Comparison of ENCODE assay signal across 30 mouse cellular contexts in the genomic region with DNA sequence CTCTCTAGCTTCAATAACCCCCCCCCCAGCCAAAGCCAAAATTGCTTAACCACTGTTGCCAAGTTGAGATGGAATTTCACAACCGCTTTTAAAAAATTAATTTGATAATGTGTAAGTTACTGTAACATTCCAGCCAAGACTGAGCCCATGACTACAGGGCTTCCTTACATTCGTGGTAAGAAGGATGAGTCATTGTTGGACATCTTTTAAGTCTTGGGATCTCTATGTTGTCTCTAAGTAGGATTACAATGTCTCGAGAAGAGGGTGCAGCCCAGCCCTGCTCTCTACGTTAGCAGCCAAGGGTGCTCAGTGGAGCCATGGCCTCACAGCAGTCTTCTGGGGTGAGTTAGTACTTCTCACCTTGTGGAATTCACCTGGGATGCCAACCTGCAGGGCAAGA.
DNase-seq lines count a peak whose midpoint lies in the region; ATAC-seq and TF ChIP-seq lines count a peak whose summit lies in the region.
"Had no signal": no experiment of that assay in that cellular context is flagged by ENCODE, and none has a peak within 500 bp of the region (broad histone marks: within the 10 kb centered on the region; RNA-seq: fewer than 3 reads in every experiment).

No protein-coding gene starts in this region.

- no peaks in the 10 kb centered on the region for H3K79me2 ChIP-seq in C2C12 (ENCODE audit: control insufficient read depth, insufficient read depth)

- H3K9ac ChIP-seq in kidney, embryonic 16.5 days (replicated peaks; ENCODE audit: low read length), result no peak overlapping the region
- H3K9ac ChIP-seq: forebrain, embryonic 15.5 days; heart, embryonic 13.5 days; hindbrain, embryonic 14.5 days; limb, embryonic 15.5 days; liver, embryonic 13.5 days; lung, embryonic 15.5 days; midbrain, embryonic 12.5 days had no signal

- 66% methylated on average over 4 of the region's 4 CpGs for WGBS in lung, adult 2 months
- 87% methylated on average over 4 of the region's 4 CpGs for WGBS in kidney, embryonic 16.5 days

- H3ac ChIP-seq in C2C12 (ENCODE audit: control insufficient read depth, insufficient read length, low read depth), result no peak overlapping the region

- no peak overlapping the region for H3K4me2 ChIP-seq in kidney, embryonic 16.5 days (replicated peaks; ENCODE audit: low read depth, low read length)
- H3K4me2 ChIP-seq: forebrain, embryonic 15.5 days; heart, embryonic 13.5 days; hindbrain, embryonic 14.5 days; limb, embryonic 15.5 days; liver, embryonic 13.5 days; lung, embryonic 15.5 days; midbrain, embryonic 12.5 days had no signal

- TF ChIP-seq POLR2A in lung, adult 2 months (IDR thresholded peaks at IDR 0.05; ENCODE audit: borderline replicate concordance, extremely low read depth, low read depth, low read length), result no peak

- no peak for ATAC-seq in kidney, embryonic 16.5 days (ENCODE audit: low FRiP score, low TSS enrichment)
- ATAC-seq: activated CD4-positive, CD25-positive, alpha-beta regulatory T cell, adult 4 months; forebrain, embryonic 15.5 days; intestine, postnatal 0 days had no signal

- H3K27me3 ChIP-seq in C2C12 (ENCODE audit: control insufficient read depth, insufficient read depth, insufficient read length), result no peaks in the 10 kb centered on the region
- no peaks in the 10 kb centered on the region for H3K27me3 ChIP-seq in kidney, embryonic 16.5 days (ENCODE audit: insufficient read depth, low read length)
- H3K27me3 ChIP-seq: forebrain, embryonic 15.5 days; heart, embryonic 13.5 days; limb, embryonic 15.5 days; liver, embryonic 13.5 days; lung, embryonic 15.5 days; megakaryocyte, embryonic 14.5 days; midbrain, embryonic 12.5 days had no signal

- H3K79me3 ChIP-seq in C2C12 (ENCODE audit: low read depth), result no peaks in the 10 kb centered on the region

- H3K4me3 ChIP-seq in C2C12 (ENCODE audit: insufficient read depth, poor library complexity, severe bottlenecking), result no peak overlapping the region
- H3K4me3 ChIP-seq in lung, adult 2 months (replicated peaks; ENCODE audit: extremely low read depth, low read depth, low read length), result no peak overlapping the region
- H3K4me3 ChIP-seq in kidney, embryonic 16.5 days (ENCODE audit: low read length), result no peak overlapping the region
- H3K4me3 ChIP-seq: forebrain, embryonic 10.5 days; forebrain, embryonic 15.5 days; gastrocnemius, adult 2 months; heart, adult 2 months; heart, embryonic 13.5 days; left cerebral cortex, adult 2 months; limb, embryonic 15.5 days; liver, embryonic 13.5 days; lung, embryonic 15.5 days; megakaryocyte, embryonic 14.5 days; midbrain, embryonic 12.5 days had no signal

- peak; percentile 13 for DNase-seq in 3134 (ENCODE audit: extremely low read depth, insufficient read length, low spot score)
- DNase-seq in lung, adult 2 months, result peak; percentile 27
- peak; percentile 25 for DNase-seq in lung, postnatal 25 days (ENCODE audit: low spot score)
- no peak for DNase-seq in B cell, adult 2 months
- DNase-seq in cerebellum, adult 11-12 months, result no peak
- DNase-seq: adrenal gland, adult 2 months; cerebellum, adult 2 months; cerebellum, postnatal 14 days; gastrocnemius, adult 2 months; gastrocnemius, postnatal 36 days; heart, adult 2 months; heart, postnatal 10 days; kidney, adult 9 months; kidney, postnatal 14 days; layer of hippocampus, adult 9-11 months; left cerebral cortex, postnatal 4 days; liver, embryonic 13.5 days had no signal

- no peaks in the 10 kb centered on the region for H3K36me3 ChIP-seq in C2C12 (ENCODE audit: control insufficient read depth, insufficient read depth)
- H3K36me3 ChIP-seq in kidney, embryonic 16.5 days (ENCODE audit: insufficient read depth, low read length), result no peaks in the 10 kb centered on the region
- H3K36me3 ChIP-seq: forebrain, embryonic 10.5 days; forebrain, embryonic 15.5 days; heart, embryonic 13.5 days; limb, embryonic 15.5 days; liver, embryonic 13.5 days; lung, embryonic 15.5 days; midbrain, embryonic 12.5 days had no signal

- TF ChIP-seq CTCF in C2C12 (IDR thresholded peaks at IDR 0.05; ENCODE audit: control insufficient read depth, insufficient read depth, insufficient read length), result no peak
- no peak for TF ChIP-seq CTCF in lung, adult 2 months (IDR thresholded peaks at IDR 0.05; ENCODE audit: insufficient read depth, low read length)

- no peaks in the 10 kb centered on the region for H3K4me1 ChIP-seq in lung, adult 2 months (ENCODE audit: control insufficient read depth, insufficient read depth, low read length)
- H3K4me1 ChIP-seq in kidney, embryonic 16.5 days (ENCODE audit: insufficient read depth, low read length), result no peaks in the 10 kb centered on the region
- H3K4me1 ChIP-seq: forebrain, embryonic 10.5 days; forebrain, embryonic 15.5 days; heart, embryonic 13.5 days; limb, embryonic 15.5 days; liver, embryonic 13.5 days; lung, embryonic 15.5 days; midbrain, embryonic 12.5 days had no signal

- no peak overlapping the region for H3K27ac ChIP-seq in kidney, embryonic 16.5 days (ENCODE audit: low read length)
- H3K27ac ChIP-seq: forebrain, embryonic 10.5 days; forebrain, embryonic 15.5 days; heart, adult 2 months; heart, embryonic 13.5 days; hindbrain, embryonic 14.5 days; left cerebral cortex, adult 2 months; limb, embryonic 15.5 days; liver, embryonic 13.5 days; lung, embryonic 15.5 days; midbrain, embryonic 12.5 days had no signal

- H3K9me3 ChIP-seq in kidney, embryonic 16.5 days (ENCODE audit: low read length), result no peaks in the 10 kb centered on the region
- H3K9me3 ChIP-seq: forebrain, embryonic 10.5 days; forebrain, embryonic 15.5 days; heart, embryonic 13.5 days; limb, embryonic 15.5 days; liver, embryonic 13.5 days; lung, embryonic 15.5 days; megakaryocyte, embryonic 14.5 days; midbrain, embryonic 12.5 days had no signal

TF ChIP-seq in C2C12, 6 proteins besides CTCF, POLR2A, EP300 and RAD21:
- TF ChIP-seq MAX (IDR thresholded peaks at IDR 0.05) (no peak), CEBPB (IDR thresholded peaks at IDR 0.05; ENCODE audit: low read depth) (peak; percentile 77), MYOD1 (IDR thresholded peaks at IDR 0.05; ENCODE audit: control insufficient read depth, insufficient read length, low read depth) (no peak), MYOG (IDR thresholded peaks at IDR 0.05; ENCODE audit: control insufficient read depth, extremely low read depth, insufficient read length) (no peak), FOSL1 (IDR thresholded peaks at IDR 0.05; ENCODE audit: insufficient read depth, low read length, poor library complexity, severe bottlenecking) (no peak)

Comparison
In these comparisons a context has a peak if more than half of its experiments do, and no peak if none do; other contexts are left out.
1. DNase-seq: peak in 3134 (single experiment), lung, adult 2 months (single experiment) and lung, postnatal 25 days (single experiment); none in B cell, adult 2 months (0 of 2) and cerebellum, adult 11-12 months (single experiment).